Mouse (Mus musculus) left cerebral cortex, adult 2 months (tissue): Measurements from ENCODE around the gene Itch. TPM values are rescaled to one million over a fixed set of nuclear protein-coding genes. Genes with fewer than 3 reads are reported as not detected.

Experiments used
- DNase-seq, 2 experiments: peaks; one replicate each; pipeline ENCODE4 v3.0.0; 2021 to 2022; ENCODE audit warnings: low spot score in 2 of 2, mixed read lengths in 1 of 2; ENCODE audit errors: extremely low spot score in 1 of 2
- H3K27ac ChIP-seq: fragments of 200-600 bp; 2 replicates; pipeline ENCODE4 v1.8.1; 2022
- H3K4me3 ChIP-seq: fragments of 200-600 bp; 2 replicates; pipeline ENCODE4 v1.8.1; 2022
- CTCF ChIP-seq: fragments of 200-600 bp; IDR thresholded peaks from 2 replicates; pipeline ENCODE4 v1.8.1; 2022; ENCODE audit warnings: antibody characterized with exemption, mild to moderate bottlenecking, moderate library complexity
- intact Hi-C: fragments of 180-260 bp; cut with DNase I; formaldehyde crosslinking; loops from one replicate; pipeline ENCODE4 v1.15.1; 2025
- total RNA-seq, 2 experiments: library from RNA; stranded (reverse); gene quantifications; 2 replicates each; pipeline ENCODE4 v1.2.3; 2021

Gene Itch
- total RNA-seq, 2 experiments from 2014 or later, result 50.8 to 53.9 TPM

DNA sequence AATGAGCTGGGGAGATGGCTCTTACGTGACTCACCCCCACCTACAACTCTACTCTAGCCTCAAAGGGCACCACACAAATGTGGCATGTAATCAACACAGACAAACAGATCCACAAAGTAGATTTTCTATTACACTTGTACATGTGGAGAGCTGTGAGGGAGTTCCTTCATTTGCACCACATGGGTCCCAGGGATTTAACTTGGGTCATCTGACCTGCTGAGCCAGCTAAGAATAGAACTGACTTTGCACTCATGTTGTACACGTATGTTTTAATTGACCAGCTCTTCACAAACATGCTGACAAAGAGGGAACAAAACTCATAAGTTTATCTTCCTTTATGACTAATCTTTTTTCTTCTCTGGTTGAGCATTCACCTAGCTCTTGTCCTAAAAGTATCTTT lies 89.8 kb downstream of the Itch start:
- DNase-seq, result no peak
- Histone ChIP-seq H3K27ac (no peak overlapping the region), H3K4me3 (no peak overlapping the region)
- no peak for TF ChIP-seq CTCF
- intact Hi-C loops, result no loop called here

DNA sequence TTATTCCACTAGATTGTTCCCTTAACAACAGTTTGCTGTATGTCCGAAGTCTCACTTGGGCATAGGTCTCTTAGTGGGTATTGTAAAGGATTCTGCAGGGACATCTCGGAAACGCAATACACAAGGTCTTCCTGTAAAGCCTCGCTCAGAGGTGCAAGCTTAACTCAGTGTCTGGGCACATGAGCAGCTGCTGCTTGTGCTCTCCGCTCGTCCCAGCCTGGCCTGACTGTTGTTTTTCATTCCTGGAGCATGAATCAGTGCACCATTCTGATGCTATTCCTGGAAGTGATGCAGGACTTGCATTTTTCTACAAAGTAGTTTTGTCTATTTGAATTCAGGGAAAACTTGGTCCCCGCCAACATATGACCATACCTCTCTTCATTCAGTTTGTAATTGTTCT lies 91.4 kb downstream of the Itch start:
- no peak for TF ChIP-seq CTCF
- no peak overlapping the region for H3K27ac ChIP-seq
- no peak overlapping the region for H3K4me3 ChIP-seq
- intact Hi-C loops, result no loop called here
- no peak for DNase-seq

DNA sequence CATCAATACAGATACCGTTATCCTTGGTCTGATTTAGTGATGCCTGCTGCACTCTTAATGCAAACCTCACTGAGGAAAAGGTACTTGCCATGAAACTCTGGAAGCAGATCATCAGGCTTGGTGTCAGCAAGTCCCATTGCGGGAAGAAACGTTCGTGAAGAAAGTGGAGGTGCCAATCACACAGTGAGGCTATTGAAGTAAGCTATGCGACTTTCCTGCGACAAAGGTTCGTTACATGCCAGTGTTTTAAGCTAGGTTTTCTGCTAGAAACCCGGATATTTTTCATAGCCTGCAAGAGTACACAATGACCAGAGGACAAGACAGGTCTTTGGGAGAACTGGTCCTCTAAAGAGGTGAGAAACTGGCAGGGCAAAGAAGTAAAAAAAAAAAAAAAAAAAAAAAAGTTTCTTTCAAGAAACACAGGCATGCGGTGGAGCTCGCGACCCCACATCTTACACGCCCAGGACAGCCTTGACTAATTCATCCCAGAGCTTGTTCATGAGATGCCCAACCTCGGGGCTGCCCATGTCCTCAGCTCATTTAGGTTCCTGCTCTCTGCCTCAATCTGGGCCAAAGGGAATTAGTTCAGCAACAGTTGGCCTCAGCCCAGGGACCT lies 102.5 kb downstream of the Itch start:
- intact Hi-C loops, result loop anchor here (5.0 kb wide), 1 partner anchor 146 kb away; the partner anchor contains the start of gene Trp53inp2
- H3K27ac ChIP-seq, result peak overlapping the region; percentile 96
- TF ChIP-seq CTCF, result no peak
- H3K4me3 ChIP-seq, result peak overlapping the region; percentile 82
- no peak for DNase-seq

DNA sequence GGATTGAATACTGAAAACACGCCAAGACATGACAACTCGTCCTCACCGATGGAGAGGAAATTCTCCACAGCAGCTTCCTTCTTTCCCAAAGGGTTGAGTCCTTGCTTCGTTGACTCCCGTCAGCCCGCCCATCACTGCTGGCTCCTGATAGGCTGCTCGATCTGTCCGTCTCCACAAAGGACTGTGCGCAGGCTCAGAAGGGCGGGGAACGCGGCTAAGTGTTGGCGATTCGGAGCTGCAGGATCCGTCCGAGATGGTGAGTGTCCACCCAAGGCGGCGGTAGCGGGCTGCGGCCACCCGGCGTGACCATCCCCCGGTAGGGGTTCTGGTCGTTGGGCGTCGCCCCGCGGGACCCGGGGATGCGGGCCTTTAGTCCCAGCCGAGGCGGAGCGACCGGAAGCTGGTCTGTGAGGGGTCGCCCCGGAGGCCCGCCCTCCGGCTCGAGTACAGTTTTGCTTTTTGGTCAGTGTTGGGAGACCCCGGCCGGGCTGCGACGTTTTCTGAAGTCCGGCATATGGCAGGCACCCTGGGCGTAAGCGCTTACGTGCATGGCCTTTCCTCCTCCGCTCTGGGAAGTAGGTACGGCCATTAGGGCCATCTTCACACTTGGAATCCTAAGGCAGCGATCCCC lies 103.2 kb downstream of the Itch start, which contains the start of gene Dynlrb1:
TSS of gene Dynlrb1 (plus strand) at position 172 of the 631 bp plus-strand sequence.
- peak within 1 kb of the TSS; percentile 82 for H3K4me3 ChIP-seq
- peak within 1 kb of the TSS; percentile 96 for H3K27ac ChIP-seq
- DNase-seq, result peak; percentile 99 to 100
- TF ChIP-seq CTCF, result no peak; the same call in 1 of the 2 replicates
- intact Hi-C loops, result loop anchor here (5.0 kb wide), 1 partner anchor 146 kb away; the partner anchor contains the start of gene Trp53inp2

DNA sequence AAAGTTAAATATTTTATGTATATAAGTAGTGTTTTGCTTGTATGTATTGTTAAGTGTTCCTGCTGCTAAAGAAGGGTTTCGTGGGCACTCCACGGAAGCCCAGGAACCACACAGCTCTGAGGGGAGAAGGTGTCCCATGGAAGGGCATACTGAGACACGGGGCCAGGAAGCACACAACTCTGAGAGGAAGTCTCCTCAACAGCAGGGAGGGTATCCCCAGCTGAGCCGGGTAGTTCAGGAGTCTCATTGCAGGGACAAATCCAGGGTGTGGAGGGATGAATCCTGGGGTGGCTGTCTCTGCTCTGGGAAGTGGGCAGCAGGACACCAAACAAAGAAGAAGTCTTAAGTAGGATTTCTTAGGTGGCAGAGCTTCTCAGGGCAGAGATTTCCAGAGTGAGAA lies 104.0 kb downstream of the Itch start:
- no peak for DNase-seq
- TF ChIP-seq CTCF, result no peak
- peak overlapping the region; percentile 96; the same call in 1 of the 2 replicates for H3K27ac ChIP-seq
- H3K4me3 ChIP-seq, result peak overlapping the region; percentile 82
- intact Hi-C loops, result loop anchor here (5.0 kb wide), 1 partner anchor 145 kb away; the partner anchor contains the start of gene Trp53inp2

DNA sequence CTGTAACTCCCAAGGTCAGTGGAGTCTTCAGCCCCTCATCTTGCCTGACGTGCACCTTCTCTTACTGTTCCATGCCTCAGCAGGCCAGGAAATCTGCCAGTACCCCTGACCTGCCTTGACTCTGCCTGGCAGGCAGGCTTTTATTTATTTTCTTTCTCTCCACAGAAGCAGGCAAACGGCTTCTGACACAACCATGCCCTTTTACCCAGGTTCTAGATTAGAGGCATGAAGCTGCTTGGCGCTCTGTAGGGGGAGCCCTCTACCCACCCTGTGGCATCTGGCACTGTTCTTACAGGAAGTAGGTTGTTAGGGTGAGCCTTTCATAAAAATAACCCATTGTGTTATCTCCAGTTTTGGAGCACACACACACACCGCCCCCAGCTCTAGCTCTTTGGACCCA lies 107.6 kb downstream of the Itch start:
- no peak overlapping the region for H3K27ac ChIP-seq
- DNase-seq, result no peak
- peak; percentile 27 for TF ChIP-seq CTCF
- no peak overlapping the region for H3K4me3 ChIP-seq
- intact Hi-C loops, result no loop called here

DNA sequence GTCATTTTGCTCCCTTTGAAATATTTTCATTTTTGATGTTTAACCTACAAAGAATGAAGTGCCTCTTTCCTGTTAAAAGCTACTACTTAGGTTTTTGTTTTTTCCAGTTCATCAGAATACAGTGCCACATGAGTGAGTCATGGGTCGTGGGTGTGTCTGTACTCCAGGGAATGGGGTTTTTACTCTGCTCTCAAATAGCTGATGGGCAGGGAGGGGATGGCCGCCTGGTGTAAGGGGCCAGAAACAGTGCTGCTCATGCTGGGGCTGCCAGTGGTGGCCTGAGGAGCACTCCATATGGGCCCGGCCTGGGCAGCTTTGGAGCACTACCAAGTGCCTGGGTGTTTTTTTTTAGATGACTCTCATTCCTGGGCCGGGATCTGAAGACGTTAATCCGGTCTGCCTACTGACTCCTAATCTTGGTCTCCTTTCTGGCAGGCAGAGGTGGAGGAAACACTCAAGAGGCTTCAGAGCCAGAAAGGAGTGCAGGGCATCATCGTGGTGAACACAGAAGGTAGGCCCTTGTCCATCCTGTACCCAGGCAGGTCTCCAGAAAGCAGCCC lies 109.1 kb downstream of the Itch start:
- DNase-seq, result no peak
- Histone ChIP-seq H3K27ac (no peak overlapping the region), H3K4me3 (no peak overlapping the region)
- intact Hi-C loops, result no loop called here
- no peak for TF ChIP-seq CTCF

DNA sequence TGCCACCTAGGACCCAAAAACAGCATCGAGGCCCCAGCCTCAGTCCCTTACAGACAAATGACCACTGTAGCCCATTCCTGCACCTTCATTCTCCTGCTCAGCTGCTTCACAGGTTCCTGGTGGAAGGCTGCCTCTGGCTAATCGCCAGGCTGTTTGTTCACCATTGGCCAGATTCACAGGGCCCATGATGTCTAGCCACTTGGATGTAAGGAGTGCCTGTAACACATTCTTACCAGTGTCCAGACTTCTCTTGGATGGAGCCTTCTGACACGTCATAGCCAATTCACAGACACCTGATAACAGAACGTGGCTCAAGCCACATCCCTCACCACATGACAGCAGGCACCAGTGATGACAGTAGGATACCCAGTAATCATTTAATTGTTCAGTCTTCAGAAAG lies 112.9 kb downstream of the Itch start:
- TF ChIP-seq CTCF, result no peak

DNA sequence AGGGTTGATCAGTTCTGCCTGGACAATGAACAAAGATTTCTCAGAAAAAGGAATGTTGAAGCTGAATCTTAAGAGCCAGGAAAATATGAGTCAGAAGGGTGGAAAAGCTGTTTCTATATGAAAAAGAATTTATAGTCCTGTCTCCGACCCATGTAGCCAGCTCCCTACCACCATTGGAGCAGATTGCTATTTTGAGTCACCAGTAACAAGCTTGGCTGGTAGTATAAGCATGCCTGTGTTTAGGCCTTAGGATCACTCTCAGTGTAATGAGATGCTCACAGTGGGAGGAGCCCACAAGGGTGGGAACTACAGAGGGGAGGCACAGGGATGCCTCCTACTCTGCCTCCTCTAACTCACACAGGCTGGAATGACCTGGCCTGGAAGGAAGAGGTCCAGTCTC lies 114.9 kb downstream of the Itch start:
- TF ChIP-seq CTCF, result no peak
- intact Hi-C loops, result no loop called here
- no peak overlapping the region for H3K4me3 ChIP-seq
- DNase-seq, result no peak
- no peak overlapping the region for H3K27ac ChIP-seq

More for the DNA sequence above, 112.9 kb downstream of the Itch start:
- H3K4me3 ChIP-seq, result no peak overlapping the region
- H3K27ac ChIP-seq, result no peak overlapping the region
- intact Hi-C loops, result no loop called here
- no peak for DNase-seq

DNA sequence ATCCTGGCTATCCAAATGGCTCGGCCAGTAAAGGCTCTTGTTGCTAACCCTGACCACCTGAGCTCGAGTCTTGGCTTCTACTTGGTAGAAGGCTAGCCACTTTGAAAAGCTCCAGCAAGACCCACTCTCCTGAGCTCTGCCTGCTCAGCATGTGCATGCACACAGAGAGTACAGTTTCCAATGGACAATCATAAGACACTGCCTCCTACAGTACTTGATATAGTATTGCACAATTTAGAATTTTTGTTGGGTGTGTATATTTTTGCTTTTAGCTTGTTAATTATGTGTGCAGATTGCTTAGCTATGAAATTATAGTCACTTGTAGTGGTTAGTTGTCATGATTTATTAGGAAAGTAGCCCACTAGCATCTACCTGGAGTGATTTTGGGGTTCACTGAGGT lies 115.4 kb downstream of the Itch start:
- DNase-seq, result no peak
- no peak overlapping the region for H3K27ac ChIP-seq
- intact Hi-C loops, result no loop called here
- TF ChIP-seq CTCF, result peak; percentile 33
- no peak overlapping the region for H3K4me3 ChIP-seq

DNA sequence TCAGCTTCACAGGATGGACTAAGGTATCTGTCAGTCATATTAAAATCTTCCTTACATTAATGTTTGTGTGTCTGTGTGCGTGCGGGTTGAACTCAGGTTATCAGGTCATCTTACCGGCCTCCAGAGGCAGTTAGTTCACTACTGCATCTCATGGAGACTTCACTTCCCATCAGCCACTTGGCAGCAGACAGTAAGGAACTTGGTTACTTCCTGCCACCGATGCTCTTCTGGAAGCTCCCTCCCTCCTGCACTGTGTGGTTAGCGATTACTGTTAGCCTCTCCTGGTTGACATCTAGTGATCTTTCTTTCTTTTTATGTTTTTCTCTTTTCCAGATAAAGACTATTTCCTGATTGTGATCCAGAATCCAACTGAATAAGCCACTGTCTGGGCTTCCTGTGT lies 116.3 kb downstream of the Itch start:
- H3K4me3 ChIP-seq, result no peak overlapping the region
- no peak for TF ChIP-seq CTCF
- no peak for DNase-seq
- intact Hi-C loops, result no loop called here
- no peak overlapping the region for H3K27ac ChIP-seq

DNA sequence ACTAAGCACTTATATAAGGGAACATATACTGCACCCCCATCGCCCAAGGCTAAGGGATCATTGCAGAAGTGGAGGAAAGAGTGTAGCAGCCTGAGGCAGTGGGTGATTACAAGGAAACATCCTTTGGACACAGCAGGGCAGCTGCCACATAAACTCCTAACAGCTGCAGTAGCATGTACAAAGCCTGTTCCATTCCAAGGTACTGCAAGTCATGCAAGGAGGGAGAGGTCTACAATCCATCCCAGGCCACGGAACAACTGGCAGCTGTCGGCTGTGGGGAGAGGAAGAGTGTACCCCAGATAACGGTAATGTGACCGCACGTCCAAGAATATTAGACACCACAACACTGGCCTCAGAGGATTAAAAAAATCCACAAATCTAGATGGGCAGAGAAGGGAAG lies 132.2 kb downstream of the Itch start:
- no peak for DNase-seq
- no peak for TF ChIP-seq CTCF
- intact Hi-C loops, result no loop called here
- no peak overlapping the region for H3K4me3 ChIP-seq
- no peak overlapping the region for H3K27ac ChIP-seq
